Mouse (Mus musculus): Measurements from ENCODE around the gene Zc3h8. TPM values are rescaled to one million over a fixed set of nuclear protein-coding genes. Genes with fewer than 3 reads are reported as not detected.

Zc3h8 gene
- polyA plus RNA-seq, 1 experiment from 2014 or later, result 9.4 TPM

Small RNA genes within 50 kb of the gene (microRNA-seq; reads per million reads assigned to microRNA genes)
- not detected for gene Gm22859

Other genes starting within 250 kb of the Zc3h8 start
- 14.5 and 22.3 TPM in 2 replicates for gene Mertk, start 245.1 kb downstream of the Zc3h8 start, polyA plus RNA-seq (2016; fragmentation: Nextera tagmentation; extraction: Ambion mirVana)
- 24.6 and 28.3 TPM in 2 replicates for gene Tmem87b, start 126.0 kb downstream of the Zc3h8 start, polyA plus RNA-seq (2016; fragmentation: Nextera tagmentation; extraction: Ambion mirVana)
- gene Fbln7, start 81.1 kb downstream of the Zc3h8 start, polyA plus RNA-seq (2016; fragmentation: Nextera tagmentation; extraction: Ambion mirVana), result 1.0 and 1.2 TPM in 2 replicates
- gene Zc3h6, start 23.3 kb upstream of the Zc3h8 start, polyA plus RNA-seq (2016; fragmentation: Nextera tagmentation; extraction: Ambion mirVana), result 1.1 and 2.2 TPM in 2 replicates
- gene Gm10762, start 23.6 kb upstream of the Zc3h8 start, polyA plus RNA-seq (2016; fragmentation: Nextera tagmentation; extraction: Ambion mirVana), result 14.3 and 21.7 TPM in 2 replicates
- 0.08 TPM in 1 of 2 replicates, not detected in the other for gene Vinac1, start 104.1 kb upstream of the Zc3h8 start, polyA plus RNA-seq (2016; fragmentation: Nextera tagmentation; extraction: Ambion mirVana)
- 16.5 and 19.8 TPM in 2 replicates for gene Ttl, start 121.9 kb upstream of the Zc3h8 start, polyA plus RNA-seq (2016; fragmentation: Nextera tagmentation; extraction: Ambion mirVana)
- 48.8 and 53.4 TPM in 2 replicates for gene Polr1b, start 156.9 kb upstream of the Zc3h8 start, polyA plus RNA-seq (2016; fragmentation: Nextera tagmentation; extraction: Ambion mirVana)
- 26.6 and 28.9 TPM in 2 replicates for gene Chchd5, start 185.6 kb upstream of the Zc3h8 start, polyA plus RNA-seq (2016; fragmentation: Nextera tagmentation; extraction: Ambion mirVana)